In the genomic region with DNA sequence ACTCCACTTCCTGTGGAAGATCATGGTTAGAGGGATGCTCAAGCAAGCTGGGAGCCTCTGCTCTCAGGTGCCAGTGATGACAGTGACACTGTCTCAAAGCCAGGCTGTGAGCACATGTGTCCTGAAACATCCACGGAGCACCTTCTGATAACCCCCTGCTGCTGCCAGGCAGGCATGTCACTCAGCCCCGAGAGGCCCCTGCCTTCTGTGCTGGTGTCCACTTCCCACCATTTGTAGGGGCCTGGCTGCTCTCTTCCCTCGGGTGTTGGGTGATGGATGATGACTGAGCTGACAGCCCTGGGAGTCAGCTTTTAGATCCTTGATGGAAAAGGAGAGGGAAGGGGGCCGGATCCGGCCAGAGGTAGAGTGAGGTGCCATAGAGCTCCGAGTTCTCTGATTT, we compare ENCODE assay signal across 16 mouse cellular contexts. TPM values are rescaled to one million over a fixed set of nuclear protein-coding genes. Genes with fewer than 3 reads are reported as not detected.
DNase-seq lines count a peak whose midpoint lies in the region; ATAC-seq and TF ChIP-seq lines count a peak whose summit lies in the region.
"Had no signal": no experiment of that assay in that cellular context is flagged by ENCODE, and none has a peak within 500 bp of the region (broad histone marks: within the 10 kb centered on the region; RNA-seq: fewer than 3 reads in every experiment).

No protein-coding gene starts in this region.

- H3K9ac ChIP-seq in kidney, embryonic 16.5 days (replicated peaks; ENCODE audit: low read length): 0 out of 2 replicates have a peak overlapping the region, but pooled peaks have one; percentile 22
- H3K9ac ChIP-seq in embryonic facial prominence, embryonic 11.5 days (replicated peaks; ENCODE audit: low read length): peak overlapping the region; percentile 95

- H3K4me3 ChIP-seq in heart, embryonic 10.5 days: peak overlapping the region; percentile 82
- no peak overlapping the region for H3K4me3 ChIP-seq in kidney, embryonic 16.5 days (ENCODE audit: low read length)
- no peak overlapping the region for H3K4me3 ChIP-seq in kidney, adult 2 months (ENCODE audit: insufficient read depth, low read depth, low read length)
- peak overlapping the region; percentile 80 for H3K4me3 ChIP-seq in embryonic facial prominence, embryonic 11.5 days (ENCODE audit: low read depth, low read length)
- H3K4me3 ChIP-seq in limb, embryonic 10.5 days: peak overlapping the region; percentile 90
- H3K4me3 ChIP-seq: left cerebral cortex, adult 2 months had no signal

- peaks cover 12% of the 10 kb centered on the region; the same call in 1 of the 2 replicates for H3K27me3 ChIP-seq in heart, embryonic 10.5 days (ENCODE audit: insufficient read depth, poor library complexity, severe bottlenecking)
- no peaks in the 10 kb centered on the region; the same call in 1 of the 2 replicates for H3K27me3 ChIP-seq in kidney, embryonic 16.5 days (ENCODE audit: insufficient read depth, low read length)
- no peaks in the 10 kb centered on the region for H3K27me3 ChIP-seq in kidney, adult 2 months (replicated peaks; ENCODE audit: control insufficient read depth, insufficient read depth, low read length)
- H3K27me3 ChIP-seq in embryonic facial prominence, embryonic 11.5 days (ENCODE audit: control insufficient read depth, insufficient read depth, low read length): no peaks in the 10 kb centered on the region
- peaks cover 4% of the 10 kb centered on the region; the same call in 1 of the 2 replicates for H3K27me3 ChIP-seq in limb, embryonic 10.5 days (ENCODE audit: low read depth, poor library complexity, severe bottlenecking)

- no peak for TF ChIP-seq POLR2A in kidney, adult 2 months (IDR thresholded peaks at IDR 0.05; ENCODE audit: low read depth, low read length)

- 0 out of 2 replicates have a peak, but pooled peaks cover 4% of the 10 kb centered on the region for H3K36me3 ChIP-seq in heart, embryonic 10.5 days
- no peaks in the 10 kb centered on the region for H3K36me3 ChIP-seq in kidney, embryonic 16.5 days (ENCODE audit: insufficient read depth, low read length)
- H3K36me3 ChIP-seq in kidney, adult 2 months (ENCODE audit: control insufficient read depth, insufficient read depth, low read length): no peaks in the 10 kb centered on the region
- H3K36me3 ChIP-seq in embryonic facial prominence, embryonic 11.5 days (replicated peaks; ENCODE audit: control insufficient read depth, insufficient read depth, low read depth, low read length): no peaks in the 10 kb centered on the region
- H3K36me3 ChIP-seq in limb, embryonic 10.5 days: peaks cover 31% of the 10 kb centered on the region

- H3K4me1 ChIP-seq in heart, embryonic 10.5 days: peaks cover 78% of the 10 kb centered on the region
- peaks cover 30% of the 10 kb centered on the region for H3K4me1 ChIP-seq in kidney, embryonic 16.5 days (ENCODE audit: insufficient read depth, low read length)
- H3K4me1 ChIP-seq in kidney, adult 2 months (ENCODE audit: control insufficient read depth, insufficient read depth, low read length): no peaks in the 10 kb centered on the region
- H3K4me1 ChIP-seq in embryonic facial prominence, embryonic 11.5 days (ENCODE audit: control insufficient read depth, insufficient read depth, low read length): peaks cover 14% of the 10 kb centered on the region
- peaks cover 82% of the 10 kb centered on the region for H3K4me1 ChIP-seq in limb, embryonic 10.5 days

- no peak for TF ChIP-seq CTCF in kidney, adult 2 months (conservative IDR thresholded peaks at IDR 0.05; ENCODE audit: insufficient read depth, insufficient read length, low read depth, low read length)

- 8% methylated on average over 6 of the region's 6 CpGs for WGBS in heart, embryonic 10.5 days
- 30% methylated on average over 6 of the region's 6 CpGs for WGBS in kidney, embryonic 16.5 days
- 49% methylated on average over 6 of the region's 6 CpGs for WGBS in kidney, adult 2 months
- 18% methylated on average over 6 of the region's 6 CpGs for WGBS in embryonic facial prominence, embryonic 11.5 days
- WGBS in limb, embryonic 10.5 days: 3% methylated on average over 6 of the region's 6 CpGs

- ATAC-seq in kidney, embryonic 16.5 days (ENCODE audit: low FRiP score, low TSS enrichment): no peak
- no peak for ATAC-seq in embryonic facial prominence, embryonic 11.5 days (replicated peaks; ENCODE audit: insufficient number of reproducible peaks, low FRiP score, low TSS enrichment, low read depth)
- ATAC-seq: CD4-positive, CD25-positive, alpha-beta regulatory T cell, adult 4 months; midbrain, embryonic 16.5 days had no signal

- DNase-seq in heart, embryonic 10.5 days (ENCODE audit: low spot score): peak; percentile 92
- DNase-seq in heart, adult 8-10 months (ENCODE audit: low spot score): no peak
- no peak for DNase-seq in kidney, adult 2 months
- DNase-seq in embryonic facial prominence, embryonic 11.5 days (ENCODE audit: low spot score): no peak
- no peak for DNase-seq in limb, embryonic 10.5 days (ENCODE audit: low spot score)
- DNase-seq in adrenal gland, adult 8-10 months: no peak
- DNase-seq: cerebellum, adult 9-11 months; kidney, postnatal 25 days; lung, adult 2 months; right cerebral cortex, postnatal 25 days; thymus, postnatal 4 days had no signal

- no peak overlapping the region; the same call in 1 of the 2 replicates for H3K4me2 ChIP-seq in kidney, embryonic 16.5 days (replicated peaks; ENCODE audit: low read depth, low read length)
- H3K4me2 ChIP-seq in embryonic facial prominence, embryonic 11.5 days (ENCODE audit: low read depth, low read length): peak overlapping the region; percentile 86

- H3K9me3 ChIP-seq in heart, embryonic 10.5 days: no peaks in the 10 kb centered on the region
- H3K9me3 ChIP-seq in kidney, embryonic 16.5 days (ENCODE audit: low read length): no peaks in the 10 kb centered on the region
- no peaks in the 10 kb centered on the region for H3K9me3 ChIP-seq in embryonic facial prominence, embryonic 11.5 days (replicated peaks; ENCODE audit: control insufficient read depth, low read length)
- H3K9me3 ChIP-seq in limb, embryonic 10.5 days (replicated peaks): no peaks in the 10 kb centered on the region

- H3K27ac ChIP-seq in heart, embryonic 10.5 days: peak overlapping the region; percentile 95
- no peak overlapping the region for H3K27ac ChIP-seq in kidney, embryonic 16.5 days (ENCODE audit: low read length)
- H3K27ac ChIP-seq in kidney, adult 2 months (ENCODE audit: insufficient read depth, low read depth, low read length): no peak overlapping the region
- H3K27ac ChIP-seq in embryonic facial prominence, embryonic 11.5 days (replicated peaks; ENCODE audit: low read depth, low read length): no peak overlapping the region
- H3K27ac ChIP-seq in limb, embryonic 10.5 days: peak overlapping the region; percentile 96
- H3K27ac ChIP-seq: left cerebral cortex, adult 2 months had no signal

RNA-seq across cellular contexts. Expression of gene Prrx2, which starts 12.0 kb away (rescaled TPM):
- polyA plus RNA-seq in heart, embryonic 10.5 days (2016; fragmentation: Nextera tagmentation; extraction: Ambion mirVana): 49.1 and 73.9 TPM in 2 replicates
- under 1 TPM; 0.28 to 1.00 (median 0.73) TPM for total RNA-seq in heart, adult 8-10 months (2022)
- 7.7 and 8.0 TPM in 2 replicates for polyA plus RNA-seq in kidney, embryonic 16.5 days (2015; fragmentation: Nextera tagmentation; extraction: Ambion mirVana)
- polyA plus RNA-seq in kidney, adult 2 months (2012; rRNA removed): 4.7 and 6.7 TPM in 2 replicates
- 106 and 109 TPM in 2 replicates for polyA plus RNA-seq in embryonic facial prominence, embryonic 11.5 days (2014; fragmentation: Nextera tagmentation; extraction: Ambion mirVana)
- 111 and 140 TPM in 2 replicates for polyA plus RNA-seq in limb, embryonic 10.5 days (2016; fragmentation: Nextera tagmentation; extraction: Ambion mirVana)
- 1 to 10 TPM in 2 of 4 experiments, under 1 TPM in 2; 0.59 to 2.2 (median 1.3) TPM for total RNA-seq in adrenal gland, adult 8-10 months (2022)
- total RNA-seq: neutrophil, adult 5-6 weeks had no signal
- polyA plus RNA-seq: CD4-positive, CD25-positive, alpha-beta regulatory T cell, adult 4 months had no signal

RNA-seq across cellular contexts. Expression of gene Asb6, which starts 16.6 kb away (rescaled TPM):
- polyA plus RNA-seq in heart, embryonic 10.5 days (2016; fragmentation: Nextera tagmentation; extraction: Ambion mirVana): 31.3 and 40.1 TPM in 2 replicates
- 10 to 100 TPM in 1 of 4 experiments, 1 to 10 TPM in 3; 8.4 to 11.3 (median 8.7) TPM for total RNA-seq in heart, adult 8-10 months (2022)
- polyA plus RNA-seq in kidney, embryonic 16.5 days (2015; fragmentation: Nextera tagmentation; extraction: Ambion mirVana): 39.0 and 42.7 TPM in 2 replicates
- 24.5 and 35.2 TPM in 2 replicates for polyA plus RNA-seq in kidney, adult 2 months (2012; rRNA removed)
- polyA plus RNA-seq in embryonic facial prominence, embryonic 11.5 days (2014; fragmentation: Nextera tagmentation; extraction: Ambion mirVana): 27.6 and 35.7 TPM in 2 replicates
- 59.4 and 61.3 TPM in 2 replicates for polyA plus RNA-seq in limb, embryonic 10.5 days (2016; fragmentation: Nextera tagmentation; extraction: Ambion mirVana)
- total RNA-seq in adrenal gland, adult 8-10 months (2022): 10 to 100 TPM; 32.9 to 41.3 (median 33.4) TPM

RNA-seq across cellular contexts. Expression of gene Ntmt1, which starts 39.1 kb away (rescaled TPM):
- polyA plus RNA-seq in heart, embryonic 10.5 days (2016; fragmentation: Nextera tagmentation; extraction: Ambion mirVana): 102 and 116 TPM in 2 replicates
- total RNA-seq in heart, adult 8-10 months (2022): 10 to 100 TPM; 23.8 to 27.7 (median 25.3) TPM
- 92.9 and 94.9 TPM in 2 replicates for polyA plus RNA-seq in kidney, embryonic 16.5 days (2015; fragmentation: Nextera tagmentation; extraction: Ambion mirVana)
- polyA plus RNA-seq in kidney, adult 2 months (2012; rRNA removed): 26.4 and 27.3 TPM in 2 replicates
- 98.9 and 101 TPM in 2 replicates for polyA plus RNA-seq in embryonic facial prominence, embryonic 11.5 days (2014; fragmentation: Nextera tagmentation; extraction: Ambion mirVana)
- 138 and 141 TPM in 2 replicates for polyA plus RNA-seq in limb, embryonic 10.5 days (2016; fragmentation: Nextera tagmentation; extraction: Ambion mirVana)
- 10 to 100 TPM; 40.1 to 77.8 (median 49.1) TPM for total RNA-seq in adrenal gland, adult 8-10 months (2022)

RNA-seq across cellular contexts. Expression of gene 1700001O22Rik, which starts 43.3 kb away (rescaled TPM):
- polyA plus RNA-seq in heart, embryonic 10.5 days (2016; fragmentation: Nextera tagmentation; extraction: Ambion mirVana): 1.3 and 1.8 TPM in 2 replicates
- 1 to 10 TPM in 1 of 4 experiments, under 1 TPM in 3; 0.24 to 1.2 (median 0.55) TPM for total RNA-seq in heart, adult 8-10 months (2022)
- 5.1 and 5.2 TPM in 2 replicates for polyA plus RNA-seq in kidney, embryonic 16.5 days (2015; fragmentation: Nextera tagmentation; extraction: Ambion mirVana)
- 1.7 and 4.1 TPM in 2 replicates for polyA plus RNA-seq in kidney, adult 2 months (2012; rRNA removed)
- 1.8 and 3.6 TPM in 2 replicates for polyA plus RNA-seq in embryonic facial prominence, embryonic 11.5 days (2014; fragmentation: Nextera tagmentation; extraction: Ambion mirVana)
- 2.1 and 4.0 TPM in 2 replicates for polyA plus RNA-seq in limb, embryonic 10.5 days (2016; fragmentation: Nextera tagmentation; extraction: Ambion mirVana)
- 1 to 10 TPM; 3.6 to 6.2 (median 5.7) TPM for total RNA-seq in adrenal gland, adult 8-10 months (2022)
- total RNA-seq: neutrophil, adult 5-6 weeks had no signal

Comparison
In these comparisons a context has a peak if more than half of its experiments do, and no peak if none do; other contexts are left out.
1. H3K27ac ChIP-seq: peak in heart, embryonic 10.5 days (single experiment) and limb, embryonic 10.5 days (single experiment); none in kidney, embryonic 16.5 days (single experiment), kidney, adult 2 months (single experiment) and embryonic facial prominence, embryonic 11.5 days (single experiment).
2. H3K4me3 ChIP-seq: peak in heart, embryonic 10.5 days (single experiment), embryonic facial prominence, embryonic 11.5 days (single experiment) and limb, embryonic 10.5 days (single experiment); none in kidney, embryonic 16.5 days (single experiment) and kidney, adult 2 months (single experiment).